Mouse (Mus musculus): ENCODE data around the gene Samhd1. TPM values are rescaled to one million over a fixed set of nuclear protein-coding genes. Genes with fewer than 3 reads are reported as not detected.

Gene Samhd1
- polyA plus RNA-seq, 1 experiment from 2014 or later = 22.0 TPM

- H3K9me3 ChIP-seq (ENCODE audit: control insufficient read depth, low read length) = no peaks in the 10 kb centered on the region
- peak within 1 kb of the TSS; percentile 80 for H3K4me2 ChIP-seq (ENCODE audit: low read depth, low read length)
- H3K27ac ChIP-seq (ENCODE audit: low read length) = peak within 1 kb of the TSS; percentile 92
- no peaks in the 10 kb centered on the region for H3K36me3 ChIP-seq (ENCODE audit: control insufficient read depth, insufficient read depth, low read length)
- ATAC-seq = peak; percentile 87
- peak within 1 kb of the TSS; percentile 77 for H3K4me3 ChIP-seq (ENCODE audit: low read length)
- peak within 1 kb of the TSS; percentile 87 for H3K9ac ChIP-seq (ENCODE audit: low read depth, low read length)
- H3K27me3 ChIP-seq (replicated peaks; ENCODE audit: control insufficient read depth, insufficient read depth, low read length) = no peaks in the 10 kb centered on the region
- peaks cover 32% of the 10 kb centered on the region for H3K4me1 ChIP-seq (ENCODE audit: control insufficient read depth, insufficient read depth, low read length)
- under 1% methylated on average over 123 of the region's 136 CpGs for WGBS
Measured at GRCm38 (mm10) chr2:157078793-157079700, 56.0 kb downstream of the Samhd1 start, which contains the start of gene Soga1. Gene Soga1 (minus strand): TSS chr2:157079254.

GRCm38 (mm10) chr2:157078059-157078792 is 56.8 kb downstream of the Samhd1 start:
- H3K9ac ChIP-seq (ENCODE audit: low read depth, low read length) = peak overlapping the region; percentile 87
- WGBS = under 1% methylated on average over 68 of the region's 79 CpGs
- peaks cover 40% of the 10 kb centered on the region for H3K4me1 ChIP-seq (ENCODE audit: control insufficient read depth, insufficient read depth, low read length)
- H3K27ac ChIP-seq (ENCODE audit: low read length) = peak overlapping the region; percentile 92
- peak overlapping the region; percentile 80 for H3K4me2 ChIP-seq (ENCODE audit: low read depth, low read length)
- ATAC-seq = peak; percentile 17
- no peaks in the 10 kb centered on the region for H3K9me3 ChIP-seq (ENCODE audit: control insufficient read depth, low read length)
- no peaks in the 10 kb centered on the region for H3K27me3 ChIP-seq (replicated peaks; ENCODE audit: control insufficient read depth, insufficient read depth, low read length)
- no peaks in the 10 kb centered on the region for H3K36me3 ChIP-seq (ENCODE audit: control insufficient read depth, insufficient read depth, low read length)
- peak overlapping the region; percentile 77 for H3K4me3 ChIP-seq (ENCODE audit: low read length)

GRCm38 (mm10) chr2:157077641-157078058 is 57.4 kb downstream of the Samhd1 start:
- peak; percentile 27 for ATAC-seq
- WGBS = 4% methylated on average over 15 of the region's 15 CpGs
- peak overlapping the region; percentile 77 for H3K4me3 ChIP-seq (ENCODE audit: low read length)
- peaks cover 46% of the 10 kb centered on the region for H3K4me1 ChIP-seq (ENCODE audit: control insufficient read depth, insufficient read depth, low read length)
- H3K27ac ChIP-seq (ENCODE audit: low read length) = peak overlapping the region; percentile 92
- H3K9ac ChIP-seq (ENCODE audit: low read depth, low read length) = peak overlapping the region; percentile 87
- no peaks in the 10 kb centered on the region for H3K36me3 ChIP-seq (ENCODE audit: control insufficient read depth, insufficient read depth, low read length)
- no peaks in the 10 kb centered on the region for H3K27me3 ChIP-seq (replicated peaks; ENCODE audit: control insufficient read depth, insufficient read depth, low read length)
- H3K4me2 ChIP-seq (ENCODE audit: low read depth, low read length) = peak overlapping the region; percentile 80
- H3K9me3 ChIP-seq (ENCODE audit: control insufficient read depth, low read length) = no peaks in the 10 kb centered on the region

GRCm38 (mm10) chr2:157077160-157077559 is 57.9 kb downstream of the Samhd1 start:
- H3K4me1 ChIP-seq (ENCODE audit: control insufficient read depth, insufficient read depth, low read length) = peaks cover 49% of the 10 kb centered on the region
- no peaks in the 10 kb centered on the region for H3K36me3 ChIP-seq (ENCODE audit: control insufficient read depth, insufficient read depth, low read length)
- WGBS = 23% methylated on average over 5 of the region's 5 CpGs
- peak overlapping the region; percentile 87 for H3K9ac ChIP-seq (ENCODE audit: low read depth, low read length)
- peak overlapping the region; percentile 77 for H3K4me3 ChIP-seq (ENCODE audit: low read length)
- no peaks in the 10 kb centered on the region for H3K9me3 ChIP-seq (ENCODE audit: control insufficient read depth, low read length)
- H3K27me3 ChIP-seq (replicated peaks; ENCODE audit: control insufficient read depth, insufficient read depth, low read length) = no peaks in the 10 kb centered on the region
- no peak for ATAC-seq
- H3K4me2 ChIP-seq (ENCODE audit: low read depth, low read length) = peak overlapping the region; percentile 80
- H3K27ac ChIP-seq (ENCODE audit: low read length) = peak overlapping the region; percentile 55

- Histone ChIP-seq H3K9me3 (ENCODE audit: control insufficient read depth, low read length) (no peaks in the 10 kb centered on the region), H3K4me1 (ENCODE audit: control insufficient read depth, insufficient read depth, low read length) (peaks cover 51% of the 10 kb centered on the region), H3K9ac (ENCODE audit: low read depth, low read length) (no peak overlapping the region), H3K27me3 (replicated peaks; ENCODE audit: control insufficient read depth, insufficient read depth, low read length) (no peaks in the 10 kb centered on the region), H3K4me2 (ENCODE audit: low read depth, low read length) (peak overlapping the region; percentile 80), H3K27ac (ENCODE audit: low read length) (no peak overlapping the region), H3K4me3 (ENCODE audit: low read length) (peak overlapping the region; percentile 77), H3K36me3 (ENCODE audit: control insufficient read depth, insufficient read depth, low read length) (no peaks in the 10 kb centered on the region)
- 67% methylated on average over 7 of the region's 7 CpGs for WGBS
- ATAC-seq = no peak
Measured at GRCm38 (mm10) chr2:157076585-157076984, 58.5 kb downstream of the Samhd1 start.

GRCm38 (mm10) chr2:157075685-157076084 is 59.4 kb downstream of the Samhd1 start:
- Histone ChIP-seq H3K4me3 (ENCODE audit: low read length) (no peak overlapping the region), H3K27ac (ENCODE audit: low read length) (no peak overlapping the region; the same call in 1 of the 2 replicates), H3K9ac (ENCODE audit: low read depth, low read length) (peak overlapping the region; percentile 45; the same call in 1 of the 2 replicates), H3K4me2 (ENCODE audit: low read depth, low read length) (peak overlapping the region; percentile 80; the same call in 1 of the 2 replicates), H3K36me3 (ENCODE audit: control insufficient read depth, insufficient read depth, low read length) (no peaks in the 10 kb centered on the region), H3K4me1 (ENCODE audit: control insufficient read depth, insufficient read depth, low read length) (peaks cover 60% of the 10 kb centered on the region), H3K9me3 (ENCODE audit: control insufficient read depth, low read length) (no peaks in the 10 kb centered on the region), H3K27me3 (replicated peaks; ENCODE audit: control insufficient read depth, insufficient read depth, low read length) (no peaks in the 10 kb centered on the region)
- ATAC-seq = no peak
- 35% methylated on average over 3 of the region's 3 CpGs for whole genome bisulfite sequencing

- Histone ChIP-seq H3K9ac (ENCODE audit: low read depth, low read length) (peak overlapping the region; percentile 45; the same call in 1 of the 2 replicates), H3K36me3 (ENCODE audit: control insufficient read depth, insufficient read depth, low read length) (no peaks in the 10 kb centered on the region), H3K27ac (ENCODE audit: low read length) (peak overlapping the region; percentile 15; the same call in 1 of the 2 replicates), H3K4me2 (ENCODE audit: low read depth, low read length) (0 out of 2 replicates have a peak overlapping the region, but pooled peaks have one; percentile 80), H3K4me1 (ENCODE audit: control insufficient read depth, insufficient read depth, low read length) (peaks cover 64% of the 10 kb centered on the region), H3K4me3 (ENCODE audit: low read length) (no peak overlapping the region), H3K27me3 (replicated peaks; ENCODE audit: control insufficient read depth, insufficient read depth, low read length) (no peaks in the 10 kb centered on the region), H3K9me3 (ENCODE audit: control insufficient read depth, low read length) (no peaks in the 10 kb centered on the region)
- 77% methylated on average over 3 of the region's 3 CpGs for WGBS
- ATAC-seq = no peak
Measured at GRCm38 (mm10) chr2:157075226-157075625, 59.8 kb downstream of the Samhd1 start.

- Histone ChIP-seq H3K9ac (ENCODE audit: low read depth, low read length) (0 out of 2 replicates have a peak overlapping the region, but pooled peaks have one; percentile 2), H3K36me3 (ENCODE audit: control insufficient read depth, insufficient read depth, low read length) (no peaks in the 10 kb centered on the region), H3K27me3 (replicated peaks; ENCODE audit: control insufficient read depth, insufficient read depth, low read length) (no peaks in the 10 kb centered on the region), H3K4me2 (ENCODE audit: low read depth, low read length) (no peak overlapping the region), H3K4me3 (ENCODE audit: low read length) (no peak overlapping the region), H3K4me1 (ENCODE audit: control insufficient read depth, insufficient read depth, low read length) (peaks cover 66% of the 10 kb centered on the region), H3K9me3 (ENCODE audit: control insufficient read depth, low read length) (no peaks in the 10 kb centered on the region), H3K27ac (ENCODE audit: low read length) (peak overlapping the region; percentile 44; the same call in 1 of the 2 replicates)
- no peak for ATAC-seq
- WGBS = 63% methylated on average over 5 of the region's 5 CpGs
Measured at GRCm38 (mm10) chr2:157074772-157075171, 60.3 kb downstream of the Samhd1 start.

GRCm38 (mm10) chr2:157074186-157074724 is 60.8 kb downstream of the Samhd1 start:
- Histone ChIP-seq H3K36me3 (ENCODE audit: control insufficient read depth, insufficient read depth, low read length) (no peaks in the 10 kb centered on the region), H3K9me3 (ENCODE audit: control insufficient read depth, low read length) (no peaks in the 10 kb centered on the region), H3K9ac (ENCODE audit: low read depth, low read length) (0 out of 2 replicates have a peak overlapping the region, but pooled peaks have one; percentile 2), H3K4me1 (ENCODE audit: control insufficient read depth, insufficient read depth, low read length) (peaks cover 69% of the 10 kb centered on the region), H3K27me3 (replicated peaks; ENCODE audit: control insufficient read depth, insufficient read depth, low read length) (no peaks in the 10 kb centered on the region), H3K4me2 (ENCODE audit: low read depth, low read length) (no peak overlapping the region), H3K27ac (ENCODE audit: low read length) (peak overlapping the region; percentile 44), H3K4me3 (ENCODE audit: low read length) (no peak overlapping the region)
- WGBS = 71% methylated on average over 9 of the region's 9 CpGs
- ATAC-seq = no peak

All from intestine, embryonic 16.5 days (tissue).